Mouse (Mus musculus) thymus, adult 2 months (tissue): ENCODE measurements around the gene Kctd21.

Experiments used
- CTCF ChIP-seq: fragments of 200-500 bp; IDR thresholded peaks from 2 replicates; pipeline ENCODE4 v1.5.1; 2012; ENCODE audit warnings: mild to moderate bottlenecking, control low read depth, low read length, moderate library complexity, borderline replicate concordance; ENCODE audit not compliant: control insufficient read depth, poor library complexity, insufficient read depth; ENCODE audit errors: extremely low read depth
- POLR2A ChIP-seq: fragments of 200-500 bp; IDR thresholded peaks from 2 replicates; pipeline ENCODE4 v1.6.1; 2012; ENCODE audit warnings: mild to moderate bottlenecking, low read length, control low read depth, moderate library complexity; ENCODE audit not compliant: control insufficient read depth, poor library complexity, insufficient read depth; ENCODE audit errors: extremely low read depth

DNA sequence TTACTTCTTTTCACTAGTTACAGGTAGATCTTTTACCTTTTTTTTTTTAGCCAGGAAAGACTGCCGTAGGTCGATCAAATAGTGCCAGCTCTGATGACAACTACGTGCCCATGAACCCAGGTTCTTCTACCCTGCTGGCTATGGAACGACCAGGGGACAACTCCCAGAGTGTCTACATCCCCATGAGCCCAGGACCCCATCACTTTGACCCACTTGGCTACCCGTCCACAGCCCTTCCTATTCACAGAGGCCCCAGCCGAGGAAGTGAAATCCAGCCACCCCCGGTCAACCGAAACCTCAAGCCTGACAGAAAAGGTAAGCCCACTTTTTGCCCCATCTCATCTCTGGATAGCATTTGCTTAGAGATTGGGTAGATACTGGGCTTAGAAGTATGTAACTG, 30.8 kb upstream of the Kctd21 start:
- TF ChIP-seq POLR2A (no peak), CTCF (no peak)
